ENCODE assay signal across 20 mouse cellular contexts in the genomic region with DNA sequence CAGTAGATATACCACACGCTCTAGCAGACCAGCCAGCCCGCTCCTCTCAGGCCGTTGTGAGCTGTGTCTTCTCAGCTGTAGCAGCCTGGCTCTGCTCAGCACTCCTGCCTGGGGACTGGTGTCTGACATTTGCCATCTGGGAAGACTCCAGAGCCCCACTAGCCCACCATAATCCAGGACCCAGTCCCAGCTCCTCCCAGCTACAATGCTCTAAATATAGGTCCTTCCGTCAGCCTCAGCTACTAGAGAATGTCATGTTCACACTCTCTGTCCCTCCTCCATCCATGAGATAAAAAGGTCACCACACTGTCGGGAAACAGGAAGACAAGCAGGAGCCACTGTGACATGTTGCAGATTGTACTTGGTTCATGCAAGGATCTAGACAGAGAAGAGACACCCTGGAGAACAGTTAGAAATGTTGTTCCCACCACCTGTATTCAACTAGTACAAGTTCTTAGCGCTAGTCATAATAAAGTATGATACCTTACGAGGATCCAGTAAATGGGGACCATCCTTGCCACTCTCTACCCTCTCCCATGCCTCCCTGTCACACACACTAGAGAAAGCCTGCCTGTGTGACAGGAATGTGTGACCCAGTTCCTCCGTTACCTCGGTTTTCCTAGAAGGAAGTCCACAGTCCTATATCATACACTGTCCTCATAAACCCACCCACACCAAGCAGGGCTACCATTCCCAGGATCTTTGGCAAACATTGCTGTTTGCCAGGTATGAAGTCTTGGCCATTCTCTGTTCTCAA. TPM values are rescaled to one million over a fixed set of nuclear protein-coding genes. Genes with fewer than 3 reads are reported as not detected.
A peak's percentile ranks its signal among the peaks of the same experiment; 100 is the strongest.
DNase-seq lines count a peak whose midpoint lies in the region; ATAC-seq lines count a peak whose summit lies in the region.
"Had no signal": no experiment of that assay in that cellular context is flagged by ENCODE, and none has a peak within 500 bp of the region (broad histone marks: within the 10 kb centered on the region; RNA-seq: fewer than 3 reads in every experiment).

No protein-coding gene starts in this region.

- peak overlapping the region; percentile 54; the same call in 1 of the 2 replicates for H3K27ac ChIP-seq in kidney, embryonic 15.5 days
- H3K27ac ChIP-seq in lung, embryonic 16.5 days (ENCODE audit: low read length), result peak overlapping the region; percentile 85
- peak overlapping the region; percentile 97 for H3K27ac ChIP-seq in heart, embryonic 11.5 days (ENCODE audit: low read depth, low read length)
- H3K27ac ChIP-seq: embryonic facial prominence, embryonic 10.5 days; hindbrain, embryonic 14.5 days; limb, embryonic 15.5 days had no signal

- no peaks in the 10 kb centered on the region for H3K9me3 ChIP-seq in kidney, embryonic 15.5 days (replicated peaks)
- H3K9me3 ChIP-seq in lung, embryonic 16.5 days (ENCODE audit: control insufficient read depth, low read length), result no peaks in the 10 kb centered on the region
- H3K9me3 ChIP-seq in heart, embryonic 11.5 days (replicated peaks; ENCODE audit: control insufficient read depth, low read length), result no peaks in the 10 kb centered on the region
- H3K9me3 ChIP-seq: embryonic facial prominence, embryonic 10.5 days; limb, embryonic 15.5 days had no signal

- no peak overlapping the region for H3K4me3 ChIP-seq in kidney, embryonic 15.5 days (replicated peaks)
- no peak overlapping the region for H3K4me3 ChIP-seq in lung, embryonic 16.5 days (ENCODE audit: low read length)
- H3K4me3 ChIP-seq in heart, embryonic 11.5 days (ENCODE audit: low read depth, low read length), result 0 out of 2 replicates have a peak overlapping the region, but pooled peaks have one; percentile 10
- H3K4me3 ChIP-seq: embryonic facial prominence, embryonic 10.5 days; erythroblast, embryonic 14.5 days; limb, embryonic 15.5 days had no signal

- peaks cover 20% of the 10 kb centered on the region for H3K4me1 ChIP-seq in kidney, embryonic 15.5 days
- 0 out of 2 replicates have a peak, but pooled peaks cover 2% of the 10 kb centered on the region for H3K4me1 ChIP-seq in lung, embryonic 16.5 days (replicated peaks; ENCODE audit: control insufficient read depth, insufficient read depth, low read length)
- peaks cover 35% of the 10 kb centered on the region for H3K4me1 ChIP-seq in heart, embryonic 11.5 days (ENCODE audit: control insufficient read depth, insufficient read depth, low read length)
- H3K4me1 ChIP-seq: embryonic facial prominence, embryonic 10.5 days; limb, embryonic 15.5 days had no signal

- H3K36me3 ChIP-seq in kidney, embryonic 15.5 days, result no peaks in the 10 kb centered on the region
- H3K36me3 ChIP-seq in lung, embryonic 16.5 days (ENCODE audit: control insufficient read depth, insufficient read depth, low read length), result no peaks in the 10 kb centered on the region
- no peaks in the 10 kb centered on the region for H3K36me3 ChIP-seq in heart, embryonic 11.5 days (ENCODE audit: control insufficient read depth, insufficient read depth, low read length)
- H3K36me3 ChIP-seq: embryonic facial prominence, embryonic 10.5 days; limb, embryonic 15.5 days had no signal

- H3K4me2 ChIP-seq in kidney, embryonic 15.5 days, result no peak overlapping the region
- H3K4me2 ChIP-seq in lung, embryonic 16.5 days (ENCODE audit: low read depth, low read length), result peak overlapping the region; percentile 13; the same call in 1 of the 2 replicates
- peak overlapping the region; percentile 52 for H3K4me2 ChIP-seq in heart, embryonic 11.5 days
- H3K4me2 ChIP-seq: hindbrain, embryonic 14.5 days; limb, embryonic 15.5 days had no signal

- no peak; the same call in 1 of the 2 replicates for ATAC-seq in kidney, embryonic 15.5 days (replicated peaks; ENCODE audit: low FRiP score)
- peak; percentile 94 for ATAC-seq in lung, embryonic 16.5 days (ENCODE audit: low read depth)
- peak; percentile 81 for ATAC-seq in heart, embryonic 11.5 days (replicated peaks; ENCODE audit: insufficient number of reproducible peaks, low FRiP score, low TSS enrichment)
- ATAC-seq: forebrain, embryonic 16.5 days; intestine, embryonic 16.5 days had no signal

- intact Hi-C loops in heart, postnatal 36 days (cut with DNase I), result no loop called here

- 68% methylated on average over 9 of the region's 9 CpGs for WGBS in kidney, embryonic 15.5 days
- WGBS in lung, embryonic 16.5 days, result 49% methylated on average over 9 of the region's 9 CpGs
- 29% methylated on average over 9 of the region's 9 CpGs for WGBS in heart, embryonic 11.5 days (ENCODE audit: insufficient replicate concordance)

- no peak for DNase-seq in kidney, postnatal 36 days
- no peak for DNase-seq in lung, postnatal 14 days
- peak; percentile 25 to 30 for DNase-seq in heart, postnatal 36 days
- no peak for DNase-seq in urinary bladder, postnatal 4 days (ENCODE audit: low spot score in 2 of 2)
- DNase-seq in ovary, adult 18-20 months (ENCODE audit: low spot score), result no peak
- DNase-seq: cerebellum, postnatal 14 days; gastrocnemius, postnatal 25 days; right cerebral cortex, postnatal 14 days had no signal

- no peaks in the 10 kb centered on the region for H3K27me3 ChIP-seq in kidney, embryonic 15.5 days
- H3K27me3 ChIP-seq in lung, embryonic 16.5 days (ENCODE audit: control insufficient read depth, insufficient read depth, low read depth, low read length), result no peaks in the 10 kb centered on the region
- no peaks in the 10 kb centered on the region for H3K27me3 ChIP-seq in heart, embryonic 11.5 days (ENCODE audit: control insufficient read depth, insufficient read depth, low read length)
- H3K27me3 ChIP-seq: limb, embryonic 15.5 days had no signal

- H3K9ac ChIP-seq in kidney, embryonic 15.5 days, result no peak overlapping the region
- no peak overlapping the region for H3K9ac ChIP-seq in lung, embryonic 16.5 days (ENCODE audit: low read length)
- H3K9ac ChIP-seq in heart, embryonic 11.5 days (ENCODE audit: low read depth, low read length), result peak overlapping the region; percentile 58
- H3K9ac ChIP-seq: hindbrain, embryonic 14.5 days; limb, embryonic 15.5 days had no signal

RNA-seq across cellular contexts. Expression of a gene that starts 11.4 kb away (rescaled TPM):
- polyA plus RNA-seq in kidney, embryonic 15.5 days (2015; fragmentation: Nextera tagmentation; extraction: Ambion mirVana), result 23.5 and 24.8 TPM in 2 replicates
- 3.6 and 4.5 TPM in 2 replicates for polyA plus RNA-seq in lung, embryonic 16.5 days (2015; fragmentation: Nextera tagmentation; extraction: Ambion mirVana)
- polyA plus RNA-seq in heart, embryonic 11.5 days (2014; fragmentation: Nextera tagmentation; extraction: Ambion mirVana), result 20.2 and 23.7 TPM in 2 replicates
- 10 to 100 TPM; 28.5 to 30.5 TPM for total RNA-seq in heart, postnatal 36 days (2021)
- total RNA-seq: megakaryocyte-erythroid progenitor cell, adult 5-6 weeks had no signal
- polyA plus RNA-seq: erythroblast, embryonic 14.5 days; hindbrain, embryonic 14.5 days had no signal

RNA-seq across cellular contexts. Expression of a gene that starts 24.0 kb away (rescaled TPM):
- polyA plus RNA-seq in kidney, embryonic 15.5 days (2015; fragmentation: Nextera tagmentation; extraction: Ambion mirVana), result not detected in 2 replicates
- polyA plus RNA-seq in lung, embryonic 16.5 days (2015; fragmentation: Nextera tagmentation; extraction: Ambion mirVana), result 0.26 and 0.69 TPM in 2 replicates
- 0.19 TPM in 1 of 2 replicates, not detected in the other for polyA plus RNA-seq in heart, embryonic 11.5 days (2014; fragmentation: Nextera tagmentation; extraction: Ambion mirVana)
- total RNA-seq in heart, postnatal 36 days (2021), result not detected
- total RNA-seq: gastrocnemius, postnatal 25 days; megakaryocyte-erythroid progenitor cell, adult 5-6 weeks had no signal
- polyA plus RNA-seq: C2C12; embryonic facial prominence, embryonic 10.5 days; erythroblast, embryonic 14.5 days; forebrain, embryonic 16.5 days; hindbrain, embryonic 14.5 days; intestine, embryonic 16.5 days; limb, embryonic 15.5 days; neural tube, embryonic 11.5 days had no signal

Comparison
In these comparisons a context has a peak if more than half of its experiments do, and no peak if none do; other contexts are left out.
1. DNase-seq: peak in heart, postnatal 36 days (2 of 2); none in kidney, postnatal 36 days (0 of 2), lung, postnatal 14 days (single experiment), urinary bladder, postnatal 4 days (0 of 2) and ovary, adult 18-20 months (single experiment).
2. Peak in every context shown above with its lines, with median percentiles within 50 percentile points of each other: H3K27ac ChIP-seq.